ENCODE assay signal across 13 mouse cellular contexts in the genomic region with DNA sequence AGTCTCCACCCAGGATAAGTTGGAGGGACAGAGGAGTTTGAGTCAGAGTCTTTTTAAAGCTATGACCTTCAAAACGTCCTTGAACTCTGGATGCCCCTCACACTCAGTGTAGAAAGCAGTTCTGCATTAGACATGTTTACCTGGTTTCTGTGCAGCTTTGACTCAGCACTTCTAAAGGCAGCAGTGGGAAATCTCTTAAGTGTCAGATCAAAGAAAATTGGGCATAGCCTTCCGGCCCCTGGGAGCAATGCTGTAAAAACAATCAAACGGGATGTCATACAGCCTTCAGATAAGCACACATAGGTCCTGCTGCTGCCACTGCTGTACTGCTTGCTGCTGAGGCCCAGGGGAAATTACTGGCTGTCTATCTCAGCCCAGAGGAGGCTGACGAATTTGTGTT.
DNase-seq lines count a peak whose midpoint lies in the region; ATAC-seq and TF ChIP-seq lines count a peak whose summit lies in the region.
"Had no signal": no experiment of that assay in that cellular context is flagged by ENCODE, and none has a peak within 500 bp of the region (broad histone marks: within the 10 kb centered on the region; RNA-seq: fewer than 3 reads in every experiment).

No protein-coding gene starts in this region.

- H3K4me2 ChIP-seq in lung, embryonic 14.5 days, result no peak overlapping the region
- no peak overlapping the region for H3K4me2 ChIP-seq in hindbrain, embryonic 13.5 days
- H3K4me2 ChIP-seq in neural tube, embryonic 15.5 days, result no peak overlapping the region
- H3K4me2 ChIP-seq: limb, embryonic 12.5 days; midbrain, embryonic 12.5 days had no signal

- no peak overlapping the region for H3K27ac ChIP-seq in lung, embryonic 14.5 days (ENCODE audit: low read depth)
- H3K27ac ChIP-seq in hindbrain, embryonic 13.5 days, result peak overlapping the region; percentile 61; the same call in 1 of the 2 replicates
- peak overlapping the region; percentile 15; the same call in 1 of the 2 replicates for H3K27ac ChIP-seq in neural tube, embryonic 15.5 days (replicated peaks)
- H3K27ac ChIP-seq: limb, embryonic 12.5 days; midbrain, embryonic 12.5 days had no signal

- no peaks in the 10 kb centered on the region for H3K9me3 ChIP-seq in lung, embryonic 14.5 days (ENCODE audit: low read depth, low read length)
- no peaks in the 10 kb centered on the region for H3K9me3 ChIP-seq in hindbrain, embryonic 13.5 days
- no peaks in the 10 kb centered on the region for H3K9me3 ChIP-seq in neural tube, embryonic 15.5 days (replicated peaks)
- H3K9me3 ChIP-seq: limb, embryonic 12.5 days; midbrain, embryonic 12.5 days had no signal

- no peaks in the 10 kb centered on the region for H3K36me3 ChIP-seq in lung, embryonic 14.5 days (ENCODE audit: insufficient read depth)
- H3K36me3 ChIP-seq in hindbrain, embryonic 13.5 days, result no peaks in the 10 kb centered on the region
- no peaks in the 10 kb centered on the region for H3K36me3 ChIP-seq in neural tube, embryonic 15.5 days
- H3K36me3 ChIP-seq: limb, embryonic 12.5 days; midbrain, embryonic 12.5 days had no signal

- H3K9ac ChIP-seq in lung, embryonic 14.5 days, result no peak overlapping the region
- H3K9ac ChIP-seq in hindbrain, embryonic 13.5 days, result no peak overlapping the region
- H3K9ac ChIP-seq in neural tube, embryonic 15.5 days (replicated peaks), result no peak overlapping the region
- H3K9ac ChIP-seq: limb, embryonic 12.5 days; midbrain, embryonic 12.5 days had no signal

- H3K4me1 ChIP-seq in lung, embryonic 14.5 days (ENCODE audit: insufficient read depth), result no peaks in the 10 kb centered on the region
- H3K4me1 ChIP-seq in hindbrain, embryonic 13.5 days (replicated peaks), result peaks cover 6% of the 10 kb centered on the region; the same call in 1 of the 2 replicates
- 0 out of 2 replicates have a peak, but pooled peaks cover 6% of the 10 kb centered on the region for H3K4me1 ChIP-seq in neural tube, embryonic 15.5 days
- H3K4me1 ChIP-seq: limb, embryonic 12.5 days; midbrain, embryonic 12.5 days had no signal

- H3K4me3 ChIP-seq in lung, embryonic 14.5 days (ENCODE audit: low read depth, low read length), result no peak overlapping the region
- no peak overlapping the region for H3K4me3 ChIP-seq in hindbrain, embryonic 13.5 days
- H3K4me3 ChIP-seq in neural tube, embryonic 15.5 days (replicated peaks), result no peak overlapping the region
- H3K4me3 ChIP-seq: limb, embryonic 12.5 days; midbrain, embryonic 12.5 days had no signal

- intact Hi-C loops in left cerebral cortex, postnatal 10 days (cut with DNase I), result no loop called here

- peak; percentile 5 for DNase-seq in embryo, embryonic 11 days
- no peak for DNase-seq in embryo, embryonic 10.5 days (ENCODE audit: low spot score)
- DNase-seq in lung, embryonic 14.5 days, result no peak
- no peak for DNase-seq in lung, postnatal 36 days
- no peak for DNase-seq in cerebellum, postnatal 25 days
- DNase-seq in left cerebral cortex, postnatal 10 days (ENCODE audit: extremely low spot score in 1 of 2, low spot score in 2 of 2), result no peak
- DNase-seq: kidney, adult 18-20 months; lung, adult 2 months; thymus, postnatal 14 days had no signal

- no peak for TF ChIP-seq CTCF in lung, embryonic 14.5 days (IDR thresholded peaks at IDR 0.05; ENCODE audit: low read depth)

- ATAC-seq in lung, embryonic 14.5 days (ENCODE audit: insufficient read depth), result peak; percentile 47; the same call in 1 of the 2 replicates
- ATAC-seq in hindbrain, embryonic 13.5 days (ENCODE audit: low FRiP score), result peak; percentile 72
- ATAC-seq in neural tube, embryonic 15.5 days (ENCODE audit: low FRiP score), result peak; percentile 58; the same call in 1 of the 2 replicates

- WGBS in lung, embryonic 14.5 days, result 10% methylated on average over 4 of the region's 4 CpGs
- WGBS in hindbrain, embryonic 13.5 days, result 49% methylated on average over 4 of the region's 4 CpGs
- 49% methylated on average over 4 of the region's 4 CpGs for WGBS in neural tube, embryonic 15.5 days

- H3K27me3 ChIP-seq in lung, embryonic 14.5 days (ENCODE audit: insufficient read depth, low read length), result no peaks in the 10 kb centered on the region
- no peaks in the 10 kb centered on the region for H3K27me3 ChIP-seq in hindbrain, embryonic 13.5 days
- H3K27me3 ChIP-seq in neural tube, embryonic 15.5 days (replicated peaks), result no peaks in the 10 kb centered on the region
- H3K27me3 ChIP-seq: limb, embryonic 12.5 days; midbrain, embryonic 12.5 days had no signal
